Mouse (Mus musculus): ENCODE results near the gene Abcd1.
A peak's percentile ranks its signal among the peaks of the same experiment; 100 is the strongest.

DNA sequence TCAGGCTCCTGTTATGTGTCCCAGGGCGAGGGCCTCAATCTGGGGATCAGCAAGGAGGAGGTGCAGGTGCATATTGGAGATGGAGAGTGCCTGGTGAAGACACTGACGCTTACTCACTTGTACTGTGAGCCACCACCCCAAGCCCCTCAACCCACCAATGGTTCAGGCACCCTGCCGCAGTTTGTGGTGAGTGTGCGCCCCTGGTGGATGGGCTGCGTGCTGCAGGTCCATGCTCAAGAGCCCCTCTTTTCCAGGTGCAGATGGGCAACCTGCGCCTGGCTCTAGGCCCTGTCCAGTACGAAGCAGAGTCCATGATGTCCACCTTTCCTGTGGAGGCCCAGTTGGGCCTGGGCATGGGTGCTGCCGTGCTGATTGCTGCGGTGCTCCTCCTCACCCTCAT is 50.9 kb downstream of the Abcd1 start:
- TF ChIP-seq CTCF (IDR thresholded peaks at IDR 0.05; ENCODE audit: extremely low read depth, insufficient read depth, insufficient read length, insufficient replicate concordance) (0 out of 2 replicates have a peak, but pooled peaks have one; percentile 16), POLR2A (IDR thresholded peaks at IDR 0.05; ENCODE audit: low read depth, low read length) (no peak)

Measured in spleen, adult 2 months (tissue).